Mouse (Mus musculus) heart, embryonic 15.5 days (tissue): ENCODE data around the gene Lsm7. TPM values are rescaled to one million over a fixed set of nuclear protein-coding genes. Genes with fewer than 3 reads are reported as not detected.

Source experiments
- ATAC-seq: fragments of 200-750 bp; cut with Nextera tagmentation; replicated peaks from 2 replicates; pipeline ENCODE4 v1.8.0; 2017; ENCODE audit warnings: low read depth, moderate TSS enrichment; ENCODE audit not compliant: insufficient number of reproducible peaks, insufficient read depth, low FRiP score
- H3K27ac ChIP-seq: fragments of 300-500 bp; sonication (generic); 2 replicates; pipeline ENCODE4 v1.5.1; 2015; ENCODE audit warnings: mild to moderate bottlenecking, inconsistent platforms
- H3K27me3 ChIP-seq: fragments of 300-500 bp; sonication (generic); 2 replicates; pipeline ENCODE4 v1.6.1; 2015; ENCODE audit warnings: inconsistent platforms
- H3K36me3 ChIP-seq: fragments of 300-500 bp; sonication (generic); 2 replicates; pipeline ENCODE4 v1.6.1; 2015; ENCODE audit warnings: mild to moderate bottlenecking, inconsistent platforms
- H3K4me1 ChIP-seq: fragments of 300-500 bp; sonication (generic); replicated peaks from 2 replicates; pipeline ENCODE4 v1.6.1; 2015; ENCODE audit warnings: inconsistent platforms
- H3K4me2 ChIP-seq: fragments of 300-500 bp; sonication (generic); 2 replicates; pipeline ENCODE4 v1.6.1; 2015; ENCODE audit warnings: inconsistent platforms, mild to moderate bottlenecking, moderate library complexity
- H3K4me3 ChIP-seq: fragments of 300-500 bp; sonication (generic); 2 replicates; pipeline ENCODE4 v1.5.1; 2015; ENCODE audit warnings: mild to moderate bottlenecking, inconsistent platforms
- H3K9ac ChIP-seq: fragments of 300-500 bp; sonication (generic); 2 replicates; pipeline ENCODE4 v1.6.1; 2015; ENCODE audit warnings: mild to moderate bottlenecking, inconsistent platforms
- H3K9me3 ChIP-seq: fragments of 300-500 bp; sonication (generic); replicated peaks from 2 replicates; pipeline ENCODE4 v1.6.1; 2016; ENCODE audit warnings: inconsistent platforms
- WGBS: fragments of 180-500 bp; shearing (Covaris S2); methylation state at CpG from one replicate; pipeline ENCODE4 v1.1.7; 2015; ENCODE audit warnings: mixed read lengths; 5-methylcytosine and 5-hydroxymethylcytosine counted together
- polyA plus RNA-seq: library from polyadenylated mRNA; unstranded; fragments of >200 nt; fragmentation: Nextera tagmentation; extraction: Ambion mirVana; gene quantifications from 2 replicates; pipeline ENCODE4 v1.2.1, GENCODE M21; 2015

Lsm7 gene
- polyA plus RNA-seq, 1 experiment from 2014 or later: 154 TPM

DNA sequence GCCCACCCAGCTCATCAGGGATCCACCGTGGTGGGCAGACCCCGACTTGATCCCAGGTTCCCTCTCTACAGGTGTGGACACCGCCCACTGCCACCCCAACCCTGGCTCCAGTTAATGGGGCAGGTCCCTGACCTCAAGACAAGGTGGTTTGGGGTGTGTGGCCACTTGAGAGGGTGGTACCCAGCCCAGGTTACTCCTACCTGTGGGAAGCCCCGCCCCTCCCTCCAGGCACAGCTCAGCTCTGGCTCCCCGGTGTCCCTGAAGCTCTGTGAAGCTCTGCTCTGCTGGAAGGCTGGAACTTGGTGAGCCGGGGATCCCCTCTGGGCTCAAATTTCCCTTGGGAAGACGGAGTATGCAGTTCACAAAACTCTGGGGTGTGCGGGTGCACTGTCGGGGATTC lies 16.6 kb upstream of the Lsm7 start, which contains the start of gene Tmprss9:
TSS of gene Tmprss9 (plus strand) at position 268 of the 400 bp plus-strand sequence.
- Histone ChIP-seq H3K9ac (no peak within 1 kb of the TSS), H3K27ac (no peak within 1 kb of the TSS), H3K27me3 (peaks cover 13% of the 10 kb centered on the region; the same call in 1 of the 2 replicates), H3K4me1 (peaks cover 5% of the 10 kb centered on the region), H3K9me3 (no peaks in the 10 kb centered on the region), H3K4me3 (no peak within 1 kb of the TSS), H3K4me2 (no peak within 1 kb of the TSS), H3K36me3 (peaks cover 8% of the 10 kb centered on the region; the same call in 1 of the 2 replicates)
- no peak for ATAC-seq
- WGBS: 31% methylated on average over 9 of the region's 9 CpGs

DNA sequence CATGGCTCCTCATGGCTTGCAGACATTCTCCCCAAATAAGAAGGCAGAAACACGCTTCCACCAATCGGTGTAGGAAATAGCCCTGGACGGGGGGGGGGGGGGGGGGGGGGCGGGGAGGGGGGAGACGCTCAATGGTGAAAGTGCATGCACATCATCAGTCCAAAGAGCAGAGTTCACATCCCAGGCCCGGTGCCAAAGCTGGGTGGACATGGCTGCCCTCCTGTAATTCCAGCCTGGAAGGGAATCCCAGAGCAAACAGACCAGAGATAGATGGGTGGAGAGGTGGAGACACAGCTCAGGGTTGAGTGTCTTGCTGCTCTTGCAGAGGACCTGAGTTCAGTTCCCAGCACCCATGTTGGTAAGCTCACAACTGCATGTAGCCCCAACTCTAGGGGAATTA lies 16.0 kb upstream of the Lsm7 start:
- Histone ChIP-seq H3K27ac (no peak overlapping the region), H3K9me3 (no peaks in the 10 kb centered on the region), H3K4me1 (no peaks in the 10 kb centered on the region), H3K4me3 (no peak overlapping the region), H3K4me2 (no peak overlapping the region), H3K27me3 (peaks cover 13% of the 10 kb centered on the region; the same call in 1 of the 2 replicates), H3K36me3 (peaks cover 8% of the 10 kb centered on the region; the same call in 1 of the 2 replicates), H3K9ac (no peak overlapping the region)
- WGBS: 88% methylated on average over 4 of the region's 6 CpGs
- ATAC-seq: no peak

DNA sequence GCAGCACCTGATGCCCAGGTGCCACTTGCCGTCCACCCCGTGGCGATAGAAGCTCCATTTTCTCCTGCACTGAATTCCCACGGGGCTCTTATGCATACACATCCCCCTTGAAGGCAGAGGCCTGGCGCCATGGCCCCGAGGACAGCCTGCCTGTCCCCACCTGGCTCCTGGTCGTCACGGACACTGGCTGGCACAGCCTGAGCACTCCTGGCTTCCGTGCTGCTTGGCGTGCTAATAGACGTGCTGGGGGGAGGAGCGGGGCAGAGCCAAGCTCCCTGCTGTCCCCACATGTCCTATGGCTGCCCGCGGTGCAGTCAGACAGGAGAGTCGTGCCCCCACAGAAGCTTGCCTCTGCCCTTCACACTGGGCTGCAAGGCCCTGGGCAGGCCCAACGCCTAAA lies 9.4 kb upstream of the Lsm7 start:
- WGBS: 85% methylated on average over 16 of the region's 16 CpGs

DNA sequence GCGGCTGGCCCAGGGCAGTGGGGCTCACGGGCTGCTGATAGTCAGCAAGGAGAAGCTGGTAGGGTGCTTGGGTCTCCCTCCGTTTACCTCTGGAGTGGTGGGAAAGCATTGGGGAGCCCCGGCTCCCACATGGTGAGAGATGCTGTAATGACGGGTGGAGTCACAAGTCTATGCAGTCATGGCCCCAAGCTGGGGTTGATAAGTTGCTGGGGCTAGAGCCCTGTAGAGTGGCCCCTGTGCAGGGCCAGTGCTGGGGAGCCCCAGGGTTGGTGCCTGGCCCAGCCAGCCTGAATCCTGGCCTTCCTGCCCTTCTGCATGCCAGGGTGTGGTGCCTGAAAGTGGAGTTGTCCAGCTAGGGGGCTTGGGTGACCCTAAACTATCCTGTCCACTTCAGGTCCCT lies 7.3 kb upstream of the Lsm7 start:
- H3K4me2 ChIP-seq: no peak overlapping the region
- no peak overlapping the region for H3K4me3 ChIP-seq
- H3K36me3 ChIP-seq: peaks cover 8% of the 10 kb centered on the region; the same call in 1 of the 2 replicates
- no peaks in the 10 kb centered on the region for H3K27me3 ChIP-seq
- H3K9me3 ChIP-seq: no peaks in the 10 kb centered on the region
- WGBS: 89% methylated on average over 5 of the region's 5 CpGs
- H3K27ac ChIP-seq: no peak overlapping the region
- H3K9ac ChIP-seq: no peak overlapping the region
- no peak for ATAC-seq
- no peaks in the 10 kb centered on the region for H3K4me1 ChIP-seq

More for the DNA sequence above, 9.4 kb upstream of the Lsm7 start:
- no peak for ATAC-seq
- Histone ChIP-seq H3K4me3 (no peak overlapping the region), H3K9me3 (no peaks in the 10 kb centered on the region), H3K36me3 (peaks cover 16% of the 10 kb centered on the region; the same call in 1 of the 2 replicates), H3K4me1 (no peaks in the 10 kb centered on the region), H3K27ac (no peak overlapping the region), H3K9ac (no peak overlapping the region), H3K4me2 (no peak overlapping the region), H3K27me3 (no peaks in the 10 kb centered on the region)

DNA sequence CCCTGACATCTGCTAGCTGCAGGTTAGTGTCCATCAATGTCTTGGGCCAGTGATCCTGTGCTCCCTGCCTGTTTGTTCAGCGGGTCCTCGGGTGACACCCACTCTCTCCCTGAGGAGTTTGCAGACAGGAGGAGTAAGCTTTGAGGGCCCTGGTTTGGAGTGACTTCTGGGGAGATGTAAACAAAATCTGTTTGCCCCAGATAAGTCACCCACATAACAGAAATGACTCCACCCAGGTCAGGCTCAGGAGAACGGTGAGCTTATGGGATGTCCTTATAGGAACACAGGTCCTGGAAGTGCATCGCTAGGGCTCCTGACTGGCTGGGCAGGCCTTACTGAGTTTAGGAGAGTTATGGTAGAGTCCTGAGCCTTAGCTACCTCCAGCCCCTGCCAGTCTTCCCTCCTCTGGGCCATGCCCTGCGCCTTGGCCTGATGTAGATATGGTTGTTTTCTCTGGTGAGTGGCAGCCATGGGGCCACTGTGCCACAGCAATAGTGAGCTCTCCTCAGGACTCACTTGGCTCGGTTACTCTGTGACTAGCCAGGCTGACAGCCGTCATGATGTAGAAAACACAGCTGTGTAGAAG lies 3.4 kb upstream of the Lsm7 start:
- ATAC-seq: no peak
- Histone ChIP-seq H3K9me3 (no peaks in the 10 kb centered on the region), H3K4me1 (peaks cover 23% of the 10 kb centered on the region), H3K9ac (no peak overlapping the region), H3K4me3 (no peak overlapping the region), H3K36me3 (peaks cover 10% of the 10 kb centered on the region; the same call in 1 of the 2 replicates), H3K27ac (no peak overlapping the region), H3K27me3 (no peaks in the 10 kb centered on the region), H3K4me2 (no peak overlapping the region)
- 73% methylated on average over 7 of the region's 7 CpGs for WGBS

DNA sequence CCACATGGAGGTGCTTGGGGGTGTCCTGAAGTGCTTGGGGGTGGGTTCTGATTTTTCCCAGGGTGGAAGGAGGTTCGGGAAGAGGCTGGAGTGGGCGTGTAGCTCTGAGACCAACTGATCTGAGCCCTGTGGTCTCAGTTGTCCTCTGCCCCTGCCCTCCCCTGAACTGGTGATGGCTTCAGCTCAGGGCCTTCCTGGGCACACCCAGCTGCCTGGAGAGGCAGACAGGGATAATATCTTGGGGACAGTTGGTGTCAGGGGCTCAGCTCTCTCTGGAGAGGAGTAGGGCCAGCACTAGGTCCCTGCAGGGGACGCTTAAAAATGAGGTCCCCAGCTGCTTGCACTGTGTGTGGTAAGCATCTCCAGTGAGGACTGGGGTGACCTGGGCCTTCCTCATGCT lies 2.8 kb upstream of the Lsm7 start:
- H3K4me1 ChIP-seq: peaks cover 26% of the 10 kb centered on the region
- WGBS: 77% methylated on average over 3 of the region's 3 CpGs
- no peak overlapping the region for H3K27ac ChIP-seq
- H3K4me2 ChIP-seq: 0 out of 2 replicates have a peak overlapping the region, but pooled peaks have one; percentile 4
- peaks cover 9% of the 10 kb centered on the region; the same call in 1 of the 2 replicates for H3K36me3 ChIP-seq
- H3K27me3 ChIP-seq: no peaks in the 10 kb centered on the region
- ATAC-seq: no peak
- no peak overlapping the region for H3K9ac ChIP-seq
- H3K9me3 ChIP-seq: no peaks in the 10 kb centered on the region
- no peak overlapping the region for H3K4me3 ChIP-seq

DNA sequence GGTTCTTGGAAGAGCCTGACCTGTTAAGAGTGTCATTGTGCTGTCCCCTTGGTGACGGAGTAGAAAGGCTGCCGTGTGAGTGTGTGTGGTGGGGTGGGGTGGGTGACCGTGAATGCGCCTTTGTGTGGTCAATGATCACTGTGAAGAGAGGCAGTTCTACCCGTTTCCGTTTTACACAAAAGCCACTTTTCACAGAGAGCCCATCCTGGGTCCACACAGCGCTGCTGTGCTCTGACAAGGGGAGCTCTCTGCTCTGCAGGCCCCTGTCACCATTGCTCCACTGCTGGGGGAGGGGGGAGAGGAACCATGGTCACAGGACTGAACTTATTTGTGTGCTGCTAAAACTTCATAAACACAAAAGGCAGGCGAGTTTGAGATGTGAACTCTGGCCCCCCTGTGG lies 2.4 kb upstream of the Lsm7 start:
- WGBS: 65% methylated on average over 8 of the region's 8 CpGs
- H3K4me1 ChIP-seq: peaks cover 26% of the 10 kb centered on the region
- no peak overlapping the region for H3K27ac ChIP-seq
- no peak for ATAC-seq
- no peaks in the 10 kb centered on the region for H3K9me3 ChIP-seq
- no peaks in the 10 kb centered on the region for H3K27me3 ChIP-seq
- no peak overlapping the region for H3K4me3 ChIP-seq
- H3K36me3 ChIP-seq: peaks cover 8% of the 10 kb centered on the region
- H3K4me2 ChIP-seq: 0 out of 2 replicates have a peak overlapping the region, but pooled peaks have one; percentile 4
- H3K9ac ChIP-seq: no peak overlapping the region

DNA sequence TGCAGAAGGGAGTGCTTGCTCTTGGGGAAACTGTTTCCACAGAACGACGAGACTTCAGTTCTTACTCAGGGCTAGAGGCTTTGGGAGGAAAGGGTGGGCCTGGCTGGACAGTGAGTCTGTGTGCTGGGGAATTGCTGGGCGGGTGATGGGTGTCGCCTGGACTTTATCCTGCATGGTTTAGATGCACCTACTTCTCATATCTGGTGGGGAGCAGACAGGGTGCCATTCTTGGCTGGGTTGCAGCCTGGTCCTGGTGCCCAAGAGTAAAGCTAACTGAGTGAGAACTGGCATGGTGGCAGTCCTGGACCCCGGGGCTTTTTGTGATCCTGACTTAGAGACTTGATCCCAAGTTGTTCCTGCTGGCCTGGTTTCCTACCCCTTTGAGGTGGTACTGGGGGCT lies 1.9 kb upstream of the Lsm7 start:
- no peak for ATAC-seq
- H3K4me2 ChIP-seq: no peak overlapping the region
- H3K9me3 ChIP-seq: no peaks in the 10 kb centered on the region
- 81% methylated on average over 5 of the region's 5 CpGs for WGBS
- no peak overlapping the region for H3K4me3 ChIP-seq
- no peak overlapping the region for H3K9ac ChIP-seq
- H3K4me1 ChIP-seq: peaks cover 26% of the 10 kb centered on the region
- H3K27me3 ChIP-seq: no peaks in the 10 kb centered on the region
- H3K36me3 ChIP-seq: peaks cover 13% of the 10 kb centered on the region
- no peak overlapping the region for H3K27ac ChIP-seq

DNA sequence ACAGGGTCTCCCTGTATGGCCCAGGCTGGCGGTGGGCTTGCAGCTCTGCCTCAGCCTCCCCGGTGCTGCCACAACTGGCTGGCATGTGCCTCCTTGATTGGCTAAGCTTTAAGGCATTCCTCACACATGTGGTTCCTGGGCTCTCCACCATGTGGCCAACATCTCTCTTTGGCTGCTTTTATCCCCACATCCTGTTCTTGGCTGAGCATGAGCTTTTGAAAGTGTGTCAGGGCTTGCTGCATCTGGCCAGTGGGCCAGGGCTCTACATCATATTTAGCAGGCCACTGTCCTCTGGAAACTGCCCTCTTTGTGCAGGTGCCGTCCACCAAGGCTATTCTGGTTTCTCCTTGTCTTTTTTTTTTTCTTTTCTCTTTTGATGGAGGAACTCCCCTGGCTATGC lies 1.3 kb upstream of the Lsm7 start:
- 53% methylated on average over 3 of the region's 3 CpGs for WGBS
- no peak for ATAC-seq
- Histone ChIP-seq H3K27ac (no peak overlapping the region), H3K4me3 (peak overlapping the region; percentile 76), H3K27me3 (no peaks in the 10 kb centered on the region), H3K4me2 (peak overlapping the region; percentile 99), H3K9ac (no peak overlapping the region), H3K4me1 (peaks cover 26% of the 10 kb centered on the region), H3K9me3 (no peaks in the 10 kb centered on the region), H3K36me3 (peaks cover 19% of the 10 kb centered on the region)

DNA sequence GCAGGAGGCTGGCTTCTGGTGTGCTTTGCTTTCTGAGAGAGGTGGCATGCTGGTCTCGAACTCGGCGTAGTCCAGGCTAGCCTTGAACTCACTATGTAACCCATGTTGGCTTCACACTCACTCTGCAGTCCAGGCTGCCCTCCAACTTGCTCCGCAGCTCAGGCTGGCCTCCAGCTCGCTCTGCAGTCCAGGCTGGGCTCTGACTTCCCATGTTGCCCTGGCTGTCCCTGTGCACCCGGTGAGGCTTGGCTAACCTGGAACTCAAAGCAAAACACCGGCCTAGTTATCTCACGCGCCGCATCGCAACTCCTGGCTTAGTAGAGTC lies 702 bp upstream of the Lsm7 start:
- H3K4me2 ChIP-seq: peak overlapping the region; percentile 99
- peaks cover 26% of the 10 kb centered on the region for H3K4me1 ChIP-seq
- ATAC-seq: no peak
- H3K36me3 ChIP-seq: peaks cover 21% of the 10 kb centered on the region
- H3K27ac ChIP-seq: peak overlapping the region; percentile 24
- H3K9ac ChIP-seq: peak overlapping the region; percentile 85
- H3K4me3 ChIP-seq: peak overlapping the region; percentile 76
- 14% methylated on average over 11 of the region's 11 CpGs for WGBS
- no peaks in the 10 kb centered on the region for H3K9me3 ChIP-seq
- H3K27me3 ChIP-seq: no peaks in the 10 kb centered on the region

DNA sequence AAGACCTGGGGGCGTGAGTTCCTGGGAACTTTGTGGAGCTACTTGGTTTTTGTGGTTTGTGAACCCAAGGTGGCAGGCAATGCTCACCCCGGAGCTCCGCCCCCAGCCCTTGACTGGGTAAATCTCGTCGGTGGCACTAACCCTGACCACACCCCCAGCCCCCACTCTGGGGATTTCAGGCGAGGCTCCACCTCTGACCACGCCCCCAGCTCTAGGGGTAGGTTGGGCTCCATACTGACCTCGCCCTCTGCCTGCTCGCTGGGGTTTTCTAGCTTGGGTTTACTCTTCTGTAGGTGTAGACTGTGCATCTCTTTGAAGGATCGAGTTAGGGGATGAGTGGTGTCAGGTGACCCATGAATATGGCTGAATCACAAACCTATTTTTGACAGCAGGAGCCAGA lies 6.4 kb downstream of the Lsm7 start:
- H3K27ac ChIP-seq: no peak overlapping the region
- peaks cover 33% of the 10 kb centered on the region for H3K4me1 ChIP-seq
- H3K36me3 ChIP-seq: peaks cover 20% of the 10 kb centered on the region
- no peak overlapping the region for H3K4me3 ChIP-seq
- peaks cover 23% of the 10 kb centered on the region for H3K27me3 ChIP-seq
- no peaks in the 10 kb centered on the region for H3K9me3 ChIP-seq
- no peak overlapping the region for H3K9ac ChIP-seq
- ATAC-seq: no peak; the same call in 1 of the 2 replicates
- H3K4me2 ChIP-seq: no peak overlapping the region
- WGBS: 12% methylated on average over 10 of the region's 10 CpGs

DNA sequence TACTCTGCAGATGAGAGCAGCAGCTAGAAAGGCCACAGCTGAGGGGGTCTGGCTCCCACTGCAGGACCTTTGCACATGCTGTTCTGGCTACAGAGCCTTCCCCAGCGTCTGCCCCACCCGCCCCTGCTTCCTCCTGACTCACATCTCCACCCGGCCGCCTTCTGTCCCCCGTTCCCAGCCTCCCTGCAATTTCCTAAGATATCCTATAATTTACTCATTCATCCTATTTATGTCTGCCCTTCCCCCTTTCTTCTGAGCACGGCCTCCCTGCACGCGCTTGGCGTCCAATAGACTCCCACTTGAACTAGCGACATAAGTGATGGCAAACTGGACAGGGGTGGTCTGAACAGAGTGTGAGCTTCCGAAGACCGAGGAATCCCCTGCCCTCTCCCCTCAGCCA lies 9.3 kb downstream of the Lsm7 start:
- peaks cover 33% of the 10 kb centered on the region for H3K4me1 ChIP-seq
- H3K9ac ChIP-seq: no peak overlapping the region
- H3K27me3 ChIP-seq: peaks cover 47% of the 10 kb centered on the region
- H3K4me3 ChIP-seq: no peak overlapping the region
- no peak overlapping the region for H3K27ac ChIP-seq
- H3K4me2 ChIP-seq: no peak overlapping the region
- H3K9me3 ChIP-seq: no peaks in the 10 kb centered on the region
- H3K36me3 ChIP-seq: no peaks in the 10 kb centered on the region
- WGBS: 65% methylated on average over 12 of the region's 12 CpGs
- ATAC-seq: no peak
